In genomic region chr11:73327361-73327760, GRCm38 (mm10) we compare ENCODE assay signal across 15 mouse cellular contexts. TPM values are rescaled to one million over a fixed set of nuclear protein-coding genes. Genes with fewer than 3 reads are reported as not detected.
A peak's percentile ranks its signal among the peaks of the same experiment; 100 is the strongest.
DNase-seq lines count a peak whose midpoint lies in the region; ATAC-seq lines count a peak whose summit lies in the region.
"Had no signal": no experiment of that assay in that cellular context is flagged by ENCODE, and none has a peak within 500 bp of the region (broad histone marks: within the 10 kb centered on the region; RNA-seq: fewer than 3 reads in every experiment).

No protein-coding gene starts in this region.

- no peak for DNase-seq in liver, embryonic 11.5 days (ENCODE audit: low spot score)
- peak; percentile 11 for DNase-seq in NIH3T3 (ENCODE audit: low read depth)
- DNase-seq in right cerebral cortex, postnatal 14 days, result peak; percentile 8
- DNase-seq in cerebellum, adult 18-20 months, result no peak
- DNase-seq: cerebellum, adult 9-11 months; heart, postnatal 14 days; spleen, adult 18-20 months had no signal

- H3K9me3 ChIP-seq in hindbrain, embryonic 16.5 days (ENCODE audit: control insufficient read depth, low read length), result peaks cover 4% of the 10 kb centered on the region; the same call in 1 of the 2 replicates
- H3K9me3 ChIP-seq in hindbrain, embryonic 12.5 days (replicated peaks), result 0 out of 2 replicates have a peak, but pooled peaks cover 7% of the 10 kb centered on the region
- no peaks in the 10 kb centered on the region for H3K9me3 ChIP-seq in liver, embryonic 16.5 days (replicated peaks; ENCODE audit: control insufficient read depth, low read length)
- no peaks in the 10 kb centered on the region for H3K9me3 ChIP-seq in liver, embryonic 11.5 days (ENCODE audit: control insufficient read depth, low read length)
- H3K9me3 ChIP-seq: limb, embryonic 13.5 days had no signal

- no peak overlapping the region for H3K4me2 ChIP-seq in hindbrain, embryonic 16.5 days (ENCODE audit: low read length)
- H3K4me2 ChIP-seq in hindbrain, embryonic 12.5 days (replicated peaks), result no peak overlapping the region
- H3K4me2 ChIP-seq in liver, embryonic 16.5 days (ENCODE audit: low read depth, low read length), result peak overlapping the region; percentile 30; the same call in 1 of the 2 replicates
- no peak overlapping the region for H3K4me2 ChIP-seq in liver, embryonic 11.5 days

- no peak overlapping the region for H3K27ac ChIP-seq in hindbrain, embryonic 16.5 days (ENCODE audit: low read depth, low read length)
- H3K27ac ChIP-seq in hindbrain, embryonic 12.5 days, result no peak overlapping the region
- 0 out of 2 replicates have a peak overlapping the region, but pooled peaks have one; percentile 2 for H3K27ac ChIP-seq in liver, embryonic 16.5 days (ENCODE audit: low read length)
- no peak overlapping the region for H3K27ac ChIP-seq in liver, embryonic 11.5 days (ENCODE audit: low read depth, low read length)
- H3K27ac ChIP-seq: forebrain, embryonic 10.5 days; limb, embryonic 13.5 days had no signal

- H3K9ac ChIP-seq in hindbrain, embryonic 16.5 days (ENCODE audit: low read depth, low read length), result no peak overlapping the region
- H3K9ac ChIP-seq in hindbrain, embryonic 12.5 days, result no peak overlapping the region
- H3K9ac ChIP-seq in liver, embryonic 16.5 days (ENCODE audit: low read depth, low read length), result no peak overlapping the region
- no peak overlapping the region for H3K9ac ChIP-seq in liver, embryonic 11.5 days (ENCODE audit: low read depth, low read length)
- H3K9ac ChIP-seq: limb, embryonic 13.5 days had no signal

- WGBS in hindbrain, embryonic 16.5 days, result 57% methylated on average over 4 of the region's 4 CpGs
- WGBS in hindbrain, embryonic 12.5 days, result 80% methylated on average over 4 of the region's 4 CpGs
- WGBS in liver, embryonic 16.5 days (ENCODE audit: insufficient replicate concordance), result 61% methylated on average over 4 of the region's 4 CpGs
- 78% methylated on average over 4 of the region's 4 CpGs for WGBS in liver, embryonic 11.5 days

- ATAC-seq in hindbrain, embryonic 16.5 days, result peak; percentile 9; the same call in 1 of the 2 replicates
- ATAC-seq in hindbrain, embryonic 12.5 days (ENCODE audit: low FRiP score), result no peak
- no peak for ATAC-seq in liver, embryonic 16.5 days (ENCODE audit: low read depth)
- ATAC-seq in liver, embryonic 11.5 days (replicated peaks; ENCODE audit: low FRiP score), result no peak

- H3K4me3 ChIP-seq in hindbrain, embryonic 16.5 days (ENCODE audit: low read length), result no peak overlapping the region
- H3K4me3 ChIP-seq in hindbrain, embryonic 12.5 days, result no peak overlapping the region
- no peak overlapping the region; the same call in 1 of the 2 replicates for H3K4me3 ChIP-seq in liver, embryonic 16.5 days (ENCODE audit: low read depth, low read length)
- no peak overlapping the region for H3K4me3 ChIP-seq in liver, embryonic 11.5 days (ENCODE audit: low read depth, low read length)
- H3K4me3 ChIP-seq: forebrain, embryonic 10.5 days had no signal

- no peaks in the 10 kb centered on the region for H3K36me3 ChIP-seq in hindbrain, embryonic 16.5 days (ENCODE audit: control insufficient read depth, insufficient read depth, low read length)
- H3K36me3 ChIP-seq in hindbrain, embryonic 12.5 days, result no peaks in the 10 kb centered on the region
- no peaks in the 10 kb centered on the region for H3K36me3 ChIP-seq in liver, embryonic 16.5 days (ENCODE audit: control insufficient read depth, insufficient read depth)
- H3K36me3 ChIP-seq in liver, embryonic 11.5 days (ENCODE audit: control insufficient read depth, insufficient read depth, low read length), result no peaks in the 10 kb centered on the region
- H3K36me3 ChIP-seq: forebrain, embryonic 10.5 days; limb, embryonic 13.5 days had no signal

- H3K27me3 ChIP-seq in hindbrain, embryonic 16.5 days (replicated peaks; ENCODE audit: control insufficient read depth, insufficient read depth, low read length), result no peaks in the 10 kb centered on the region
- H3K27me3 ChIP-seq in hindbrain, embryonic 12.5 days, result no peaks in the 10 kb centered on the region
- no peaks in the 10 kb centered on the region for H3K27me3 ChIP-seq in liver, embryonic 16.5 days (ENCODE audit: control insufficient read depth, insufficient read depth, low read depth, low read length)
- no peaks in the 10 kb centered on the region for H3K27me3 ChIP-seq in liver, embryonic 11.5 days (replicated peaks; ENCODE audit: control insufficient read depth, insufficient read depth, low read length)
- H3K27me3 ChIP-seq: limb, embryonic 13.5 days had no signal

- H3K4me1 ChIP-seq in hindbrain, embryonic 16.5 days (ENCODE audit: control insufficient read depth, insufficient read depth, low read depth, low read length), result no peaks in the 10 kb centered on the region
- H3K4me1 ChIP-seq in hindbrain, embryonic 12.5 days, result no peaks in the 10 kb centered on the region
- no peaks in the 10 kb centered on the region for H3K4me1 ChIP-seq in liver, embryonic 16.5 days (ENCODE audit: control insufficient read depth, low read depth, low read length)
- H3K4me1 ChIP-seq in liver, embryonic 11.5 days (replicated peaks; ENCODE audit: control insufficient read depth, insufficient read depth, low read length), result no peaks in the 10 kb centered on the region
- H3K4me1 ChIP-seq: forebrain, embryonic 10.5 days had no signal

RNA-seq across cellular contexts. Expression of gene Aspa, which starts 2.0 kb away (rescaled TPM):
- polyA plus RNA-seq in hindbrain, embryonic 16.5 days (2015; fragmentation: Nextera tagmentation; extraction: Ambion mirVana), result 2.7 and 4.6 TPM in 2 replicates
- polyA plus RNA-seq in hindbrain, embryonic 12.5 days (2016; fragmentation: Nextera tagmentation; extraction: Ambion mirVana), result 0.27 and 0.70 TPM in 2 replicates
- polyA plus RNA-seq in liver, embryonic 16.5 days (2015; fragmentation: Nextera tagmentation; extraction: Ambion mirVana), result 3.0 and 4.0 TPM in 2 replicates
- polyA plus RNA-seq in liver, embryonic 11.5 days (2014; fragmentation: Nextera tagmentation; extraction: Ambion mirVana), result 0.82 and 2.1 TPM in 2 replicates

RNA-seq across cellular contexts. Expression of gene Gm49340, which starts 2.2 kb away (rescaled TPM):
- not detected in 2 replicates for polyA plus RNA-seq in hindbrain, embryonic 16.5 days (2015; fragmentation: Nextera tagmentation; extraction: Ambion mirVana)
- polyA plus RNA-seq in hindbrain, embryonic 12.5 days (2016; fragmentation: Nextera tagmentation; extraction: Ambion mirVana), result not detected in 2 replicates
- polyA plus RNA-seq in liver, embryonic 16.5 days (2015; fragmentation: Nextera tagmentation; extraction: Ambion mirVana), result not detected in 2 replicates
- not detected in 2 replicates for polyA plus RNA-seq in liver, embryonic 11.5 days (2014; fragmentation: Nextera tagmentation; extraction: Ambion mirVana)
- polyA plus RNA-seq: C2C12; forebrain, embryonic 10.5 days; kidney, embryonic 14.5 days; limb, embryonic 13.5 days; thymus, postnatal 0 days had no signal

RNA-seq across cellular contexts. Expression of gene Spata22, which starts 2.2 kb away (rescaled TPM):
- polyA plus RNA-seq in hindbrain, embryonic 16.5 days (2015; fragmentation: Nextera tagmentation; extraction: Ambion mirVana), result 0.12 and 0.20 TPM in 2 replicates
- 0.18 TPM in 1 of 2 replicates, not detected in the other for polyA plus RNA-seq in hindbrain, embryonic 12.5 days (2016; fragmentation: Nextera tagmentation; extraction: Ambion mirVana)
- 3.2 and 3.3 TPM in 2 replicates for polyA plus RNA-seq in liver, embryonic 16.5 days (2015; fragmentation: Nextera tagmentation; extraction: Ambion mirVana)
- polyA plus RNA-seq in liver, embryonic 11.5 days (2014; fragmentation: Nextera tagmentation; extraction: Ambion mirVana), result 0.32 TPM in 1 of 2 replicates, not detected in the other
- polyA plus RNA-seq: C2C12; forebrain, embryonic 10.5 days; limb, embryonic 13.5 days; thymus, postnatal 0 days had no signal

RNA-seq across cellular contexts. Expression of gene Olfr20, which starts 23.2 kb away (rescaled TPM):
- polyA plus RNA-seq in hindbrain, embryonic 16.5 days (2015; fragmentation: Nextera tagmentation; extraction: Ambion mirVana), result not detected in 2 replicates
- polyA plus RNA-seq in hindbrain, embryonic 12.5 days (2016; fragmentation: Nextera tagmentation; extraction: Ambion mirVana), result not detected in 2 replicates
- polyA plus RNA-seq in liver, embryonic 16.5 days (2015; fragmentation: Nextera tagmentation; extraction: Ambion mirVana), result 0.08 and 0.22 TPM in 2 replicates
- polyA plus RNA-seq in liver, embryonic 11.5 days (2014; fragmentation: Nextera tagmentation; extraction: Ambion mirVana), result 0.16 TPM in 1 of 2 replicates, not detected in the other
- polyA plus RNA-seq: C2C12; forebrain, embryonic 10.5 days; kidney, embryonic 14.5 days; limb, embryonic 13.5 days; thymus, postnatal 0 days had no signal

RNA-seq across cellular contexts. Expression of gene Olfr376, which starts 43.7 kb away (rescaled TPM):
- not detected in 2 replicates for polyA plus RNA-seq in hindbrain, embryonic 16.5 days (2015; fragmentation: Nextera tagmentation; extraction: Ambion mirVana)
- polyA plus RNA-seq in hindbrain, embryonic 12.5 days (2016; fragmentation: Nextera tagmentation; extraction: Ambion mirVana), result not detected in 2 replicates
- polyA plus RNA-seq in liver, embryonic 16.5 days (2015; fragmentation: Nextera tagmentation; extraction: Ambion mirVana), result not detected in 2 replicates
- polyA plus RNA-seq in liver, embryonic 11.5 days (2014; fragmentation: Nextera tagmentation; extraction: Ambion mirVana), result not detected in 2 replicates
- polyA plus RNA-seq: C2C12; forebrain, embryonic 10.5 days; kidney, embryonic 14.5 days; limb, embryonic 13.5 days; thymus, postnatal 0 days had no signal

Comparison
In these comparisons a context has a peak if more than half of its experiments do, and no peak if none do; other contexts are left out.
1. DNase-seq: peak in NIH3T3 (single experiment) and right cerebral cortex, postnatal 14 days (single experiment); none in liver, embryonic 11.5 days (single experiment) and cerebellum, adult 18-20 months (0 of 2).